Mouse (Mus musculus): Measurements from ENCODE around the gene Plxdc1. TPM values are rescaled to one million over a fixed set of nuclear protein-coding genes. Genes with fewer than 3 reads are reported as not detected.
"Not testable (repeated sequence)": the region's sequence is repeated elsewhere in the genome, so short reads cannot be mapped to it uniquely, and the experiment has no call there.

Plxdc1 gene
- total RNA-seq, 2 experiments from 2014 or later = 42.2 to 46.7 TPM

DNA sequence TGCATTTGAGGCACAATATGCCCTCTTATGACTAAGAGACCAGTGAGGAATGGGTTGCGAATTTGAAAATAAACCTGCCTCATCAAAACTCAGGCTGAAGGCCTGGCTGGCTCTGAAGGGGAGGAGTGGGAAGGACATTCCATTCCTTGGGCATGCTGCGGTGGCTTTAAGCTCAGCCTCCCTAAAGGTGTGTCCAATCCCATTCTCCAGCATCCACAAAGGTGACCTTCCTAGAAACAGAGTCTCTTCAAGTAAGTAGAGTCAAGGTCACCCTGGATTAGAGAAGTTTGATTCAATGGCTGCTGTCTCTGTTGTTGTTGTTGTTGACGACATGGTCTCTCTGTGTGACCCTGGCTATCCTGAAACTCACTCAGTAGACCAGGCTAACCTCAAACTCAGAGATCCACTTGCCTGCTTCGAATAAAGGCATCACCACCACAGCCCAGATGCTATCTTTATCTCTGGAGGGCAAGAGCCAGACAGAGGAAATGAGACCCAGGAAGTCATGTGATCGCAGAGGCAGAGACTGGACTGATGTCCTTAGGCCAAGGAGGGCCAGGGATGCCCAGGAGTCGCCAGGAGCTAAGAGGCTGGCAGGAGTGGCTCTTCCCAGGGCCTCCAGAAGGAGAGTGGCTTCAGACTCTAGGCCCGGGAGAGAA, 27.5 kb downstream of the Plxdc1 start:
- DNase-seq (ENCODE audit: low spot score in 2 of 2) = no peak

DNA sequence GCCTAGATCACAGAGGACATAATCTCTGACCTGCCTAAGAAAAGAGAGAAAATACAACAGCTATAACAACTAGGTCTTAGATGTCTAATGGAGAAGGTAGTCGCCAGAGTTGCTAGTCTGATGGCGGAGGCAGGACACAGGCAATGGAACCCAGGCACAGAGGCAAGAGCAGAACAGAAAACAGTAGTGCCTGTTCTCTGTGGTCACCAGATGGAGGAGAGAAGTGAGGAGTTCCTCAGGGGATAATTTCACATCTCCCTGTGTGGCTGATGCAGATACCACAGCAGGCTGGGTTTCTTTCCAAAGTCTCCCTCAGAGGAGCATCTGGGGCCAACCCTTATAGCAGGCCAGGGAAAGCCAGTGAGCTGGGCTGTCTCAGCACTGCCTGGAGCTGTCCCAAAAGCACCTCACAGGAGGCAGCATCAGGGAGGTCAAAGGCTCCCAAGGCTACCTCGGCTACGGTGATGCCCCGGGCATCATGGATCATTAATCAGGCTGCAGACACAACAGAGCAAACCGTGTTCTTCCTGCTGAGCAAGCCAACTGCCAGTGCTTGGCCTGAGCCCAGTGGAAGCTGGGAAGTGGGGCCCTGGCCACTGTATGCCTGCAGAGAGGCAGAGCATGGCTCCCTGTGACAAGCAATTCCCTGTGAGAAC, 29.2 kb downstream of the Plxdc1 start:
- no peak for DNase-seq (ENCODE audit: low spot score in 2 of 2)

DNA sequence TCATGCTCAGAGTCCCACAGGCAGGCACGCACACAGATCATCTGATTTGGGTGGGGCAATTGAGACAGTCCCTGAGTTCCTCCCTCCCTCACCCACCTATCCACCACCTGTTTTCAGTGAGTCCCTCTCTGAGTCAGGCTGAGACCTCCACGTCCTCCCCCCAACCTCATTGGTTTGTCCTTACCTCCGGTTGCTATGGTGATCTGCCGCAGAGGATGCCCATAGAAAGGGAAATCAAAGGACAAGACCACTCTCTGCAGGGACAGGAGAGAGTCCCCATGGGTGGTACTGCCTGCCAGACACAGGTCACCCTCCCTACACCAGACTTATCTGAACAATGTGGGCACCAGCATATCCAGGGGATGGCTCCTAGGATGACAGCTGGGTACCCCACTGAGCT, 30.3 kb downstream of the Plxdc1 start:
- no peak for DNase-seq (ENCODE audit: low spot score in 2 of 2)

DNA sequence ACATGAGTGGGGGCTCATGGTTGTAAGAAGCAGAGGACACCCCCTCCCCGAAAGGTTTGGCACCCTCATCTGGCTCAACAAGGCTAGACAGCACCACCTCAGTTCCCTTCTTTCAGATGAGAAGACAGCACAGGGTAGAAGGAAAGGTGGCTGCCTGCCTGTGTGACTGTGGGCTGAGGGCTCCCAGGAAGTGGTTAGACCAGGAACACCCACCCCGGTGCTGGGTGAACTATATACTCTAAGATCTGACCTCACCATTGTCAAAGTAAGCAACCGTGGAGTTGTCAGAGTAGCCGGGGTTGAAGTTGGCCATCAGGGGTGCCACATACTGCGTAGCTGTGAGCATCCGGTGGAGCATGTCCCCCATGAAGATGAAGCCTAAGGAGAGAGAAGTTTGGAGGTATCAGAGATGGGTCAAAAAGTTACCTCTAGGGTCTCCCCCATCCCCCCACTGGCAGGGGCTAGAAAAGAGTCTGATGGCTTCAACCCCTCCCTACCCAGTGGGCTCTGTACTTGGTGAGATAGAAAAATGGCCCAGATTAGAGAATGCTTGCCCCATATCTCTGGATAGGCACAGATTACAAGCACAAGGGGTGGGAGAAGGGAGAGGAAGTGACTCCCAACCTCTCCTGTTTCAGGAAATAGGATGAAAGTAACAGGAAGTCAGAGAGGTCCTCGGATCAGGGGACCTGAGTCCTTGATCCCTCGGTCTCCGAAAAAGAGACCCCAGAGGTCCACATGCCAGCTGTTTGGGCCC, 30.9 kb downstream of the Plxdc1 start:
- DNase-seq (ENCODE audit: low spot score in 2 of 2) = no peak

DNA sequence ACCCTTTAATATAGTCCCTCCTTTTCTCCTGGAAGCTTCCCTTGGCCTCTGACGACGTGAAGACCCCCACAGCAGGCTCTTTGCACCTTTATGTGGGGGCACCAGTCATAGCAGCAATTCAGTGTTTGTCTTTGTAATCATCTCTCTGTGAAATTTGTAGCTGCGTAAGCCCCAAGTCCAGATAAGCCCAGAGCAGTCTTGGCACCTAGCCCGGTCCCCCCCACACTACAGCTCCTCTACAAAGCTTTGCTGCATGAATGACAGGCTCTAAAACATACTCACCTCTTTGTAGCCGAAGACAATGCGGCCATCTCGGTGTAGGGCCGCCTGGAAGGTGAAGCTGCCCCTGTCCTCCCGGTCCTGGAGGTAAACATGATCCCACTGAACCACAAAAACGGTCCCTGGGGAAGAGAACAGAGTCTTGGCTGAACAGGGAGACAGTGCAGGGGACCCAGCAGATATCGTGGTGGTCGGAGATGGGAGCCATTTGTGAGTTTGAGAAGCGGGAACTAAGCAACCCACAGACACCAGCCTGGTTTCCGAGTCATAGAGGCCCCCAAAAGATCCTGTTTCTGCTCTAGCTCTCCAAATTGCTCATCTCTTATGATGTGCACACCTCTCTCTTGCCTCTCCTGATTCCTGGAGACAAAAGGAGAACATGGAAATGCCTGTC, 31.6 kb downstream of the Plxdc1 start:
- no peak for DNase-seq (ENCODE audit: low spot score in 2 of 2)

DNA sequence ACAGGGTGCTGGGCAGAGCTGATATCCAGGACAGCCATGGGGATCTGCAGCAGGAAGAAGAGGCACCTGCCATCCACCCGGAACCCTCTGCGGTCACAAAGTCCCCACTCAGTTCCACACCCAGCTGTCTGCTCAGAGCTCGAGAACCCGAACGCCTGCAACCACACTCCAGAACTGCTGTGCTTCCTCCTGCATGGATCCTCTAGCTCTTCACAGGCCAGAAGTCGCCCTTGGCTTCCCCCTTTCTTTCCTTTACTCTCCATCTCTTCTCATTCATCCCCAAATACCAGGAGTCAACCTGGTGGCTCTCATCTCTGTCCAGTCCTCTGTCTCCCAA, 32.3 kb downstream of the Plxdc1 start:
- no peak for DNase-seq (ENCODE audit: low spot score in 2 of 2)

DNA sequence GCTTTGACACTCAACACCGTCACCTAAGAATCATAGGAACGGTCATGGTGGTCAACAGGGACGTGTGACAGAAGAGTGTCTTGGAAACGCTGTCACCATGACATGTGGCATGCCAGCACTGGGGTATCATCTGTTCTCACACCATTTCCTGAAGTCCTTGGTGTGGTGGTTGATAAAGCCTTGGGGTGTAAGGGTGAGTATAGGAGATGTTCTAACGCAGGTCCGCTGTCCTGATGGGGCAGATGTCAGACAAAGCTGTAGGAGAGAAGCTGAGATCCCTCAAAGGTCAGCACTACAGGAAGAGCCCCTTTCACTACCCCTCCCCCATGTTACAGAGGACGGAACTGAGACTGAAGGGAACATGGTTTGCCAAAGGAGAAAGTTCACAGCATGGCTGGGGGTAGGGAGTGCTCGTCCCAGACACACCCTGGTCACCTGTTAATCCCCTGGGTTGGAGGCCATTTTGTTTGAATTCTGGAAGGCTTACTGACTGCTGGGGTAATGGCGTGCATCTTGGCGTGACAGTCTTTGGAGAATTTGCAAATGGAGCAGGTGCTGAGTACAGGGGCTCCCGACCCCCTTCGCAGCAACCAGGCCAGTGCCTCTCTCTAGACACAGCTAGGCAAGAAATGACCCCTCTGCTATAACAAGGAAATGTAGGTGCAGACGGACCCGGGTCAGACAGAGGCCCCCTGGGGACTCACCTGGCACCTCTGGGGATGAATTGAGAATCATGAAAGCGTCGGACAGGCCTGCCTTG, 32.9 kb downstream of the Plxdc1 start:
- no peak for DNase-seq (ENCODE audit: low spot score in 2 of 2)

DNA sequence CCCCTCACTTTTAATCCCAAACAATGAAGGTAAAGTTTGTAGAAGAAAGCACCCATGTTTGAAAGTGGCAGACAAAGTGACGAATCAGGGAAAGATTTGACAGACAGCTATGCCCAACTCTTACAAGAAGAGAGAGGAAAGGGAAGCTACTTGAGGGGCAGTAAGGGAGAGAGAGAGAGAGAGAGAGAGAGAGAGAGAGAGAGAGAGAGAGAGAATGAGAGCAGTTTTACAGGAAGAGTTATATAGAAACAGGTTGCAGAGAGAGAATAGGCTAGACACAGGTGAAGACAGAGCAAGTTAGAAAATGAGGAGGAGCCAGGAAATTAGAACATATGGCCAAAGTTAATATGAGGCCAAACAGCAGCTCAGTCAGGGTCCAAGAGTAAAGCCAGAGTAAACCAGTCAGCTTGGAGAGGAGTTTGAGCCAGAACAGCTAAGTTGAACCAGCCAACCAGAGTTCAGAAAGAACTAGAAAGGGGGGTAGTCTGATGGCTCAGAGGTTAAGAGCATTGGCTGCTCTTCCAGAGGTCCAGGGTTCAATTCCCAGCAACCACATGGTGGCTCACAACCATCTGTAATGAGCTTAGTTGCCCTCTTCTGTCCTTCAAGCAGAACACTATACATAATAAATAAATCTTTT, 33.8 kb downstream of the Plxdc1 start:
- DNase-seq (ENCODE audit: low spot score in 2 of 2) = no peak

DNA sequence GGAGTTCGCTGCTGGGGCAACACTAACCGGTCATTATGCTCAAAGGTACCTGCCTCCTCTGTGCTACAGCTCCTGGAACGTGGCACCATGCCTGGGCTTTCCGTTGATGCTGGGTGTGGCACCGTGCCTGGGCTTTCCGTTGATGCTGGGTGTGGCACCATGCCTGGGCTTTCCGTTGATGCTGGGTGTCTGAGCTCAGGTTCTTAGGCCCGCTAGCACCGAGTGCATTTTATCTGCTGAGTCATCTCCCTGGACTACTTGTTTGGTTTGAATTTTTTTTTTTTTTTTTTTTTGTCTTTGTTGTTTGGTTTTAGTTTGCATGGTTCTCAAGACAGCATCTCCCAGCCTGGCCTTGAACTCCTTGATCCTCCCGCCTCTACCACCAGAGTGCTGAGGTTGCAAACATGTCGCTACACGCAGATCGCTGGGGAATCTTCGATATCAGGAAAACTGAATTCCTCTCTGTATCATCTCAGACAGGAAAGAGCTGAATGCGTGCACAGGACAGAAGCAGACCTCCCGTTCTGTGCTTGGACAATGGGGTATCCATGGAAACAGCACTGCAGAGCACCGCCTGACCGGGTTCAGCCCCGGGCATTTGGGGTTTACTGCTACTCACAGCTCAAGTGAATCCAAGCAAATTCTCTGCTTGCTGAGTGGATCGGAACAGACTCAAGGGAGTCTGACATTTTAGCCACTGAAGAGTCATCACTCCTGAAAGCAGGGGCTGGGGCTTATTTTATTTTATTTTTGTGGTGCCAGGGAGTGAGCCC, 36.4 kb downstream of the Plxdc1 start:
- DNase-seq (ENCODE audit: low spot score in 2 of 2) = no peak

DNA sequence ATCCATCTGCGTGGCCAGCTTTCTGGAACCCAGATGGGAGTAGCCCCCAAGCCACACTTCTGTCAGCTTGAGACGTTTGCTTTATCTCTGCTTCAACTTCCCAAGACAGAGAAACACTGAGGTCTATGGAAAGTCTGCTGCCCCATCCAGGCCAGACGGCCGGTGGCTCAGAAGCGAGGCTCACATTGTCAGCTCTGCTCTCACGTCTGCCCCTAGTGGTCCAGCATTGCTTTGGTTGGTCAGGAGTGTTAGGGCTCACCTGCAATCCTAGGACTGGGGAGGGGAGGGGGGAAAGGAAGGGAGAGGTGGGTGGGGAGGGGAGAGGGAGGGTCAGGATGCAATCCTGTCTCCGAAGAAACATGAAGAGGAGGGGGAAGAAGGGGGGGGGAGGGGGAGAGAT, 38.8 kb downstream of the Plxdc1 start:
- DNase-seq (ENCODE audit: low spot score in 2 of 2) = peak; percentile 33 to 40

DNA sequence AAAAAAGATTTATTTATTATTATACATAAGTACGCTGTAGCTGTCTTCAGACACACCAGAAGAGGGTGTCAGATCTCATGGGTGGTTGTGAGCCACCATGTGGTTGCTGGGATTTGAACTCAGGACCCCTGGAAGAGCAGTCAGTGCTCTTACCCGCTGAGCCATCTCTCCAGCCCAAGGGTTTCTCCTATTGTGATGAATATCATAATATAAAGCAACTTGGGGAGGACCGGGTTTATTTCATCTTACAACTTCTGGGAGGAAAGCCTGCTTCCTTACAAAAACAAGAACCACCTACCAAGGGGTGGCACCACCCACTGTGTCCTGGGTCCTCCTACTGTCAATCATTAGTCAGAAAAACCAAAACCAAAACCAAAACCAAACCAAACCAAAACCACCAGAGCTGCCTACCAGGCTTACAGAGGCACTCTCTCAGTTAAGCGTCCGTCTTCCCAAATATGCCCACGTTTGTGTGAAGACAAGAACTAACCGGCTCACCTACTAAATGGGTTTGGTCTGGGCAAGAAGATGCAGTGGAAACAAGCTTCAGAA, 40.4 kb downstream of the Plxdc1 start:
- not testable (repeated sequence) for DNase-seq (ENCODE audit: low spot score in 2 of 2)

DNA sequence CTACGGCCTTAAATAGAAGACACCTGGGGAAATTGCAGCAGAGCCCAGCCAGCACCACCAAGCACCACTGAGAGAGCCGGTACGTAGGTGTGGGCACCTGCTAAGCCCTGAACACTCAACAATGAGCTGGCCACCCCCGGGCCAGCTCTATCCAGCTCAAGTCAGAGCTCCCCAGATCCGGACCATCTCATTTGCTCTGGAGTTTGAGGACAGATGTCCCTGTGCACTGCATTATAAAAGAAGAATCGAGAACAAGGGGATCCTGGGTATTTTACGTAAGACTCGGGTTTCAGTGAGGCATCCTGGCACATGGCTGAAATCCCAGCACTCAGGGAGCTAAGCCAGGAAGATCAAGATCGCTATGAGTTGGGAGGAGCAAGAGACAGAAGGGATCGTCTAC, 41.2 kb downstream of the Plxdc1 start:
- peak; percentile 36 to 50 for DNase-seq (ENCODE audit: low spot score in 2 of 2)

DNA sequence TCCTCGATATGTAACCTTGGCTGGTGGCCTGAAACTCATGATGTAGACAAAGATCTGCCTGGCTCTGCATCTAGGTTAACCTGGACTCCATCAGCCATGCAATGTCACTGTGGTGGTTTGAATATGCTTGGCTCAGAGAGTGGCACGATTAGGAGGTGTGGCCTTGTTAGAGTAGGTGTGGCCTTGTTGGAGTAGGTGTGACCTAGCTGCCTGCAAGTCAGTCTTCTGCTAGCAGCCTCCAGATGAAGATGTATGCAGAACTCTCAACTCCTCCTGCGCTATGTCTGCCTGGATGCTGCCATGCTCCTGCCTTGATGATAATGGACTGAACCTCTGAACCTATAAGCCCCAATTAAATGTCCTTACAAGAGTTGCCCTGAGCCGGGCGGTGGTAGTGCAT, 43.0 kb downstream of the Plxdc1 start:
- DNase-seq (ENCODE audit: low spot score in 2 of 2) = no peak

DNA sequence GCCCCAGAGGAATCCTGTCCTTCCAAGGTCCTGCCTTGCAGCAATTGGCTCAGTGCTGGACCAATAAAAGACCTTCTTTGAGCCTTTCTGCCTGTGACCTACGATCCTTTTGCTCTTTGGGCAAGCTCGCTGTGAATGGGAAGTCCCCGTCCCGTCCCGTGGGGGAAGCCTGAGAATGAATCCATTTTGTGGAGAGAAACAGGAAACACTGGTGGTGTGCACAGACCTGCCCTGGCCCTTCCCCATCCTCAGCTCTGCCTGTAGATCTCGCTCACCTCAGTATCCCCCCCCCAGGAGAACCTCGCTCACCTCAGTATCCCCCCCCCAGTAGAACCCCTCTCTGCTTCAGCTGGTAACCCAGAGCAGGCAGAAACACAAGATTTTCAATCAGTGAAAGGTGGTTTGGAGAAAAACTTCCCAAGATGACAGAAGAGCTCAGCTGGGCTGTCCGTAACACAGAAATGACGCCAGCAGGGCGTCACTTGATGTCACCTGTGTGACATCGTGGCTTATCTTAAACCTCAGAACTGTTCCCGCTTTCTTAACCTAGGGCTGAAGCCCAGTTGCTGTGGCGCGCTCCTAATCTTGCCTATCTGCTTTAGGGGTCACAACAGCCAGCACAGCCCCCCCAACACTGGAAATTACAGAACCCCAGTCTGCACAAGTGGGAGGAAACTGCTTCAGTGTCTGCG, 43.7 kb downstream of the Plxdc1 start:
- no peak for DNase-seq (ENCODE audit: low spot score in 2 of 2)

DNA sequence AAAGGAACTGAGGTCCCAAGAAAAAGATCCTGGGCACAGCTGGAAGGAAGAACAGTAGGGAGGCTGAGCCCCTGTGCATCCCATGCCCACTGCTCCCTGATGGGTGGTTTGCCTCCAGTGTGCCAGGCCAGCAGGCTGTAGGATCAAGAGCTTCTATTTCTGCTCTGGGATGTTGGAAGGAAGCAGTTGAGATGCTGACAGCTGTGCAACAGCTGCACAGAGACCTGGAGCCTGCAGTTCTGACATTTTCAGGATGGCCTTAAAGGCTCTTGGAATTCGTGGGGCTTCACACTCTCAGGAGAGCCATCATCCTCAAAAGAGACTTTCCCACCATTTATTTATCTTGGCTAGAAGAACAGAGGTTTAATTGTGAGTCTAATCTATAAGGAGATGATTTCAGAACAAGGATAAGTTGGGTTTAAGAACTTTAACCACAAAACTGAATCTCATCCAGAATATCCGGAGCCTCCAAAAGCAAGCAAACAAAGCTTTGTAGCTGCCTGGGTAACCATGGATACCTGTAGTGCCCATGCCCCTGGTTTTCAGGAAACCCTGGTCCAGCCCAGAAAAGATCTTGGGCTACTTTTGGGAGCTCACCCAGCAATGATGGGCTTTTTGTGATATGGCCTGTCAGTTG, 48.7 kb downstream of the Plxdc1 start:
- DNase-seq (ENCODE audit: low spot score in 2 of 2) = no peak

DNA sequence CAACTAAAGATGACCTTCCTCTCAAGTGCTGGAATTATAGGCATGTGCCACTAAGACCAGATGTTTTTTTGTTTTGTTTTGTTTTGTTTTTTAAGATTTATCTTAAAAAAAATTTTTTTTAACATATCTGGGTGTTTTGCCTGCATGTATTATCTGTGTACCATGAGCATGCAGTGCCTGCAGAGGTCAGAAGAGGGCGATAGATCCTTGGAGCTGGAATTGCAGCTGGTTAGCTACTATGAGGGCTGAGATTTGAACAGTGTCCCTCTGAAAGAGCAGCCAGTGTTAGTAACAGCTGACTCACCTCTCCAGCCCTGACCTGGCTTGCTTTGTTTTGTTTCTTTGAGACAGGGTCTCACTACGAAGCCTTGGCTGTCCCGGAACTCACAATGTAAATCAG, 49.5 kb downstream of the Plxdc1 start:
- DNase-seq (ENCODE audit: low spot score in 2 of 2) = peak; percentile 26 to 59

DNA sequence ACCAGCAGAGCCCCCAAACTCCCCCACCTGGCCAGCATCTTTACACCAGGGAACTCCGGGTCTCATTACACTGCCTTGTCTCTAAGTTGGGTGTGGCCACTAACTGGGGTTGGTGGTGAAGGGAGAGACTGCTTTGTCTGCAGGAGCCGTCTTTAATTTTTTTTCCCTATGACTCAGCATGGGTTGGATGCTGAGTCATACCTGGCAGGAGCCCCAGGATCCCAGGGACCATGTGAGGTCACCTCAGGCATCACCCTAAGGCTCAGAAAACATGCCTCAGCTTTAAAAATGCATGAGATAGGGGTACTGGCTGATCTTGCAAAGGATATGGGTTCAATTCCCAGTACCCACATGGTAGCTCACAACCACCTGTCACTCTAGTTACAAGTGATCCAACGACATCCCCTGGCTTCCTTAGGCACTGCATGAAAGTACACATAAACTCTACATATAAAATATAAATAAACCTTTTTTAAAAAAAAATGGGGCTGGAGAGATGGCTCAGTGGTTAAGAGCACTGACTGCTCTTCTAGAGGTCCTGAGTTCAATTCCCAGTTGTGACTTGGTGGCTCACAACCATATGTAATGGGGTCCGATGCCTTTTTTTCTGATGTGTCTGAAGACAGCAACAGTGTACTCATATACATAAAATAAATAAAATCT, 50.2 kb downstream of the Plxdc1 start:
- peak in 1 of 2 experiments; percentile 23 for DNase-seq (ENCODE audit: low spot score in 2 of 2)

DNA sequence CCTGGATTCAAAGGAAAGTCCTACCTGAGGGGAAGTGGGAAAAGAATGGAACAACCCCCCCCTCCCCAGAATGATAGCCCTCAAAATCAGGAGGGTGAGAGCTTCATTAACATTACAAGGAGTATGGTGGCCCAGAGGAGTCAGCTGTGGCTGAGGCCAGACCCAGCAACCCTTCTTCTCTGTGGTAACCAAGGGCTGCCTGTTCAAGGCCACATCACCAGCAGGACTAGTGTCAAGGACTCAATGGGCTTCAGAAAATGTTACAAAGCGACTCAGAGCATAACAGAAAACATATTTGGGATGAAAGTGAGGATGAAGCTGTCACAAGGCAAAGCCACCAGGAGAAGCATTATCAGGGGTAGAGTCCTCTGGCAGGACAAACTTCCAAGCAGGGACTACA, 52.7 kb downstream of the Plxdc1 start:
- DNase-seq (ENCODE audit: low spot score in 2 of 2) = no peak

All from left cerebral cortex, adult 18-20 months (tissue).